Mouse (Mus musculus): ENCODE measurements around the gene March7. TPM values are rescaled to one million over a fixed set of nuclear protein-coding genes. Genes with fewer than 3 reads are reported as not detected.

Gene March7
- polyA plus RNA-seq, 1 experiment = 124 TPM

DNA sequence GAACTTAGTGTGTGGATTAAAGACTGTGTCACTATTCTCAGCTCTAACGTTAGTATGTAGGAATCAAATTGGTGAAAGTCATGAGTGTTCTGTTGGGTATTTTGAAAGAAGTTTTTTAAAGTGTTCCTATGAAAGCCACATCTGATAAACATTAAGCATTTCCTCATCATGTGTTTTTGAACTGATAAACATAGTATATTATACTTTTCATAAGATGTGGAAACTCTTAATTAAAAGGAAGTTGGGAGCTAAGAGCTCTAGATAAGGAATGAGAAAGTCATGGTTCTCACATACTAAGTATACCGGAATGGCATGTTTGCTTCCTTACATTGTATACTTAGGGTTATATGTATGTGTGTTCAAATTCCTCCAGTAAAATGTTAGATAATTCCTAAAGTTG lies 20.7 kb downstream of the March7 start:
- H3K4me1 ChIP-seq (ENCODE audit: control insufficient read depth, insufficient read depth, low read length) = no peaks in the 10 kb centered on the region
- H3K27ac ChIP-seq (ENCODE audit: insufficient read depth, low read length) = no peak overlapping the region
- TF ChIP-seq CTCF (IDR thresholded peaks at IDR 0.05; ENCODE audit: borderline replicate concordance, insufficient read depth, low read length) = no peak
- TF ChIP-seq POLR2A (IDR thresholded peaks at IDR 0.05; ENCODE audit: low read depth, low read length) = no peak
- no peak overlapping the region for H3K4me3 ChIP-seq (ENCODE audit: insufficient read depth, low read length)

DNA sequence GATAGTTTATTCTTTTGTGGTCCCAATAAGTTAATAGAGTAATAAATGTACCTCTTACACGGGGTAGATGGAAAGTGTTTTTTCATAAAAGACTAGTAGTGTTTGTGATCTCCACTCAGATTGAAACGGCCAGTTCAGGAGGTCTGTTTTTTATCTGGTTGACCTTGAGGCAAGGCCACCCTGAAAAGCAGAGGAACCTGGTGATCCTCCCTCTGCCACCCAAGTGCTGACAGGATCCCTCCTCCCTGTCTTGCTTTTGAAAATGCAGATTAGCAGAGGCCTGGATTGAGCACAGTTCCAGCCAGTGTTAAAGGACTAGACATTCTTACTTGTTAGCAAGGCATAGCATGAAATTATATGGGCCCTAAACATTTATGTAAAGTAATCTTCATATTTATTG lies 23.5 kb downstream of the March7 start:
- TF ChIP-seq POLR2A (IDR thresholded peaks at IDR 0.05; ENCODE audit: low read depth, low read length) (no peak), CTCF (IDR thresholded peaks at IDR 0.05; ENCODE audit: borderline replicate concordance, insufficient read depth, low read length) (no peak)
- Histone ChIP-seq H3K4me3 (ENCODE audit: insufficient read depth, low read length) (no peak overlapping the region), H3K27ac (ENCODE audit: insufficient read depth, low read length) (no peak overlapping the region), H3K4me1 (ENCODE audit: control insufficient read depth, insufficient read depth, low read length) (no peaks in the 10 kb centered on the region)

DNA sequence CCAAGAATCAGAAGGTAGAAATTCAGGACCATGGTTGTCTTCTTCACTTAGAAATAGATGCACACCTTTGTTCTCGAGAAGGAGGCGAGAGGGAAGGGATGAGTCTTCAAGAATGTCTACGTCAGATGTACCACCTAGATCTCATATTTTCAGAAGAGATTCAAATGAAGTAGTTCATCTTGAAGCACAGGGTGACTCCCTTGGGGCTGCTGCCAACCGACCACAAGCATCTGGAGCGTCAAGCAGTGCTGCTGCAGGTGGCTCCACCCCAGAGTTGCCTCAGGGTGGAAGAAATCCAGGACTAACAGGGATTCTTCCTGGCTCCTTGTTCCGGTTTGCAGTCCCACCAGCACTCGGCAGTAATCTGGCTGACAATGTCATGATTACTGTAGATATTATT lies 24.8 kb downstream of the March7 start:
- H3K4me3 ChIP-seq (ENCODE audit: insufficient read depth, low read length) = no peak overlapping the region
- no peaks in the 10 kb centered on the region for H3K4me1 ChIP-seq (ENCODE audit: control insufficient read depth, insufficient read depth, low read length)
- TF ChIP-seq CTCF (IDR thresholded peaks at IDR 0.05; ENCODE audit: borderline replicate concordance, insufficient read depth, low read length) = no peak
- no peak for TF ChIP-seq POLR2A (IDR thresholded peaks at IDR 0.05; ENCODE audit: low read depth, low read length)
- no peak overlapping the region for H3K27ac ChIP-seq (ENCODE audit: insufficient read depth, low read length)

DNA sequence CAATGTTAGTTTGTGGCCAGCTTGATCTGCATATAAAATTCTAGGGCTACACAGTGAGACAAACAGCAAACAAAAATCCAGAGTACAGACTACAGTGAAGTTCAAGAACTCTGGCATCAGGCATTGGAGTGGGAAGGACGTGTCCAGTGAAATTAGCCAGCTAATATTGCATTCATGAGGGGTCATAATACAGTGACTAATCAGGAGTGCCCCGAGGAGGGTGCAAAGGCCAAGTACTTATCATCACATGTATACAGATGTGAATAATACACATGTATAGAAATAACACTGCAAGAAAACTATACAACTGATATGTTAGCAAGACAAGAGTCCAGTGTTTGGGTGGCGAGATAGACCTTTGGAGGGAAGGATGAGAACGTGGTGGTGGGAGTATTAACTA lies 43.1 kb downstream of the March7 start:
- Histone ChIP-seq H3K4me3 (ENCODE audit: insufficient read depth, low read length) (no peak overlapping the region), H3K4me1 (ENCODE audit: control insufficient read depth, insufficient read depth, low read length) (no peaks in the 10 kb centered on the region), H3K27ac (ENCODE audit: insufficient read depth, low read length) (no peak overlapping the region)
- TF ChIP-seq POLR2A (IDR thresholded peaks at IDR 0.05; ENCODE audit: low read depth, low read length) = no peak
- no peak for TF ChIP-seq CTCF (IDR thresholded peaks at IDR 0.05; ENCODE audit: borderline replicate concordance, insufficient read depth, low read length)

DNA sequence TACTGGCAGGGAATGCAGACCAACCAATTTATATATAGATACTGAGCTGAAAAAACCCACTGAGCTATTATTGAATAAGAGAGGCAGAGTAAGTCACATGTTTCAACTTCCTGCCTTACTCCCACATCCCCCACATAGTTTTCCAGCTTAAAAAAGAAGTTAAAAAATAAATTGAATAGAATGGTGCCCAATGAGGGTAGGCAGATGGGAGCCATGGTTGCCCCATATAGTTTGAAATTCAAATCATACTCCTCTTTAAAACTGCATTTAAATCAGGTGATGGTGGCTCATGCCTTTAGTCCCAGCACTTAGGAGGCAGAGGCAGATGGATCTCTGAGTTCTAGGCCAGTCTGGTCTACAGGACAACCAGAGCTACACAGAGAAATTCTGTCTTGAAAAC lies 43.8 kb downstream of the March7 start:
- TF ChIP-seq CTCF (IDR thresholded peaks at IDR 0.05; ENCODE audit: borderline replicate concordance, insufficient read depth, low read length) (no peak), POLR2A (IDR thresholded peaks at IDR 0.05; ENCODE audit: low read depth, low read length) (no peak)
- H3K4me3 ChIP-seq (ENCODE audit: insufficient read depth, low read length) = no peak overlapping the region
- H3K4me1 ChIP-seq (ENCODE audit: control insufficient read depth, insufficient read depth, low read length) = no peaks in the 10 kb centered on the region
- H3K27ac ChIP-seq (ENCODE audit: insufficient read depth, low read length) = no peak overlapping the region

DNA sequence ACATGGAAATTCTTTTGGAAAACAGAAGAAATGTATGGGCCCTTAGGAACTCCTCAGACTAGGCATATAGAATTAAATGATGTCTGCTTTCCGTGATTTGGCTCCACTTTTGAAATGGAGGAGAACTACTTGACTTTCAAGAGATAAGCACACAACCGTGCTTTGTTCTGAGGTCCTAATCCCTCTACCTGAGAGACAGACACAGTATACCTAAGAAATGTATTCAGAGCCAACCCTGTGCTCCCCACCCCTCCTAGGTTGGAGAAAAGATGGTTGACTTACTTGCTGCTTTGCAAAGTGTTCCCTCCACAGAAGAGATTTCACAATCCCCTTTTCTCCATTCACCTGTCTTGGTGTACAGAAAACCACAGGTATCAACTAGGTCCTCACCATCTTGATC lies 47.1 kb downstream of the March7 start:
- H3K4me1 ChIP-seq (ENCODE audit: control insufficient read depth, insufficient read depth, low read length) = no peaks in the 10 kb centered on the region
- TF ChIP-seq POLR2A (IDR thresholded peaks at IDR 0.05; ENCODE audit: low read depth, low read length) (no peak), CTCF (IDR thresholded peaks at IDR 0.05; ENCODE audit: borderline replicate concordance, insufficient read depth, low read length) (no peak)
- H3K4me3 ChIP-seq (ENCODE audit: insufficient read depth, low read length) = no peak overlapping the region
- no peak overlapping the region for H3K27ac ChIP-seq (ENCODE audit: insufficient read depth, low read length)

DNA sequence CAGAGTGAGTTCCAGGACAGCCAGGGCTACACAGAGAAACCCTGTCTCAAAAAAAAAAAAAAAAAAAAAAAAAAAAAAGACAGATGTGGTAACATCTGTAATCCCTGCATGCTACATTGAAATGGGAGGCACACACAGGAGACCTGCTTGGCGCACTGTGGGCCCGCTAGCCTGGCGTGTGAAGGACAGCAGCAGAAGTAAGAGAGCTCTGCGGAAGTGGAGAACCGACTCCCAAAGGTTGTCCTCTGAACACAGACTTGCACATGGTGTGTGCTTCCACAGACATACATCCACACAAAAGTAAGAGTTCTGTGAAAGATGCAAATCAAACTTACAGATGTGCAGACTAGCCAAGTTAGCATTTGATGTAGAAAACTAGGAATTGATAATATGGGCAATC lies 49.5 kb downstream of the March7 start:
- H3K4me3 ChIP-seq (ENCODE audit: insufficient read depth, low read length) = no peak overlapping the region
- no peak overlapping the region for H3K27ac ChIP-seq (ENCODE audit: insufficient read depth, low read length)
- H3K4me1 ChIP-seq (ENCODE audit: control insufficient read depth, insufficient read depth, low read length) = no peaks in the 10 kb centered on the region
- TF ChIP-seq CTCF (IDR thresholded peaks at IDR 0.05; ENCODE audit: borderline replicate concordance, insufficient read depth, low read length) = no peak
- TF ChIP-seq POLR2A (IDR thresholded peaks at IDR 0.05; ENCODE audit: low read depth, low read length) = no peak

DNA sequence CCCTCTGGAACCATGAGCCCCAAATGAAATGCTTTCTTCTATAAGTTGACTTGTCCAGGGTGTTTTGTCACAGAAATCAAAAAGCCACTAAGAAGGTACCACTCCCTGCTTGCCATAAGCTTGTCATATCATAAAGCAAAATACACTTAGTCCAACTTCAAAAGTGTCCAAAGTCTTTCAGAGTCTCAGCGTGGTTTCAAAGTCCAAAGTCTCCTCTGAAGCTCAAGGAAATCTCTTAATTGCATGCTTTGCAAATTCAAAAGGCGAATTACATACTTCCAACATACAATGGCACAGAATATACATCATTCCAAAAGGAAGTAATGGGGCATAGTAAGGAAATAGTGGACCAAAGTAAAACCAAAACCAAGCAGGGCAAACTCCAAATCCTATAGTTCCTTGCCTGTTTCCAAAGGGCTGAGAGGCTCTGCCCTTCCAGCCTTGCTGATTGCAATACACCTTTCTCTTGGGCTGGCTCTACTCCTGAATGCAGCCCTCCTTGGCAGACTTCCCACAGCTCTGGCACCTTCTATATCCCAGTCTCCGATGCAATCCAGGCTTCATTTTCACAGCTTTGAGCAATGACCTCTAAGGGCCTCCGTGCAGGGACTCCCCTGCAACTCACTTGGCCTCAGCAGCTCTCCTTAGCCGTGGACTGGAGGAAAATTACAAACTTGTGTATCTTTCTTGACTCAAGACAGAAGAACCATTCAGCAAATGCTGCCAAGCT lies 51.1 kb downstream of the March7 start:
- Histone ChIP-seq H3K4me3 (ENCODE audit: insufficient read depth, low read length) (no peak overlapping the region), H3K27ac (ENCODE audit: insufficient read depth, low read length) (no peak overlapping the region), H3K4me1 (ENCODE audit: control insufficient read depth, insufficient read depth, low read length) (no peaks in the 10 kb centered on the region)
- no peak for TF ChIP-seq POLR2A (IDR thresholded peaks at IDR 0.05; ENCODE audit: low read depth, low read length)
- TF ChIP-seq CTCF (IDR thresholded peaks at IDR 0.05; ENCODE audit: borderline replicate concordance, insufficient read depth, low read length) = no peak

DNA sequence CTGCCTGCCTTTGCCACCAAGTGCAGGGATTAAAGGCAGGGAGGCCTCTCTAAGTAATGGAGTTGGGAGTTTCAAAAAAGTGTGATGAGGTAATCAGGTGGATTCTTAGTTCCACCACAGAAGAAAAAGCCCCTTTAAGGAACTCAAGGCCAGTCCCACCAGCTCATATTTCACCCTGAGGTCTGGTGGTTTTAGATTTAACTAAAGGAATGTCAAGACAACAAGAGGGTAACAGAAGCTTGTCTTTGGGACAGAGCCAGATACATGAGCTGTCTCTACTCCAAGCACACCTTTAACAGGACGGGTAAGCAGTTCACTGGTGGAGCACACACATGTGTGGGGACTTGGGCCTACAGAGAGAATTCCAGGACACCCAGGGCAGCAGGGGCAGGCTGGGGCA lies 57.9 kb downstream of the March7 start:
- TF ChIP-seq CTCF (IDR thresholded peaks at IDR 0.05; ENCODE audit: borderline replicate concordance, insufficient read depth, low read length) (no peak), POLR2A (IDR thresholded peaks at IDR 0.05; ENCODE audit: low read depth, low read length) (no peak)
- Histone ChIP-seq H3K4me1 (ENCODE audit: control insufficient read depth, insufficient read depth, low read length) (no peaks in the 10 kb centered on the region), H3K27ac (ENCODE audit: insufficient read depth, low read length) (no peak overlapping the region), H3K4me3 (ENCODE audit: insufficient read depth, low read length) (no peak overlapping the region)

DNA sequence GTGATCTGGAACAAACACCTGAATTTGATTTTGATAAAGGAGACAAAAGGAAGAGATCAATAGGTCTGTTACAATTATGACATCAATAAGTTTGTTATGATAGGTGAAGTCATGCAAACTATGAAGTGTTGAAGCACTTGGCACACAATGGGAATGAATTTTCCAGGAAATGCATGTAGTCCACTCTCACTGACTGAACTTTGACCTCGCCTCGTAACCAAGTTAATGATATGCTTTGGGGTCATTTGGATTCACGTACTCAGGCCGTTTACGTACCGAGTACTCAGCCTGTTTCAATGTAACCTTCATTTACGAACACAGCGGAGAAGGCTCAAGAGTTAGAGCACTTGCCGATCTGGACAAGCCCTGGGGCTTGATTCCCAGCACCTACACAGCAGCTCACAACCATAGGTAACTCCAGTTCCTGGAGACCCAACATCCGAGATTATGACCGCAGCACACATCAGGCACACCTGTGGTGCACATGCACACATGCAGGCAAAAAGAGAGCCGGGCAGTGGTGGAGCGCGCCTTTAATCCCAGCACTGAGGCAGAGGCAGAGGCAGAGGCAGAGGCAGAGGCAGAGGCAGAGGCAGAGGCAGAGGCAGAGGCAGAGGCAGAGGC lies 60.3 kb downstream of the March7 start:
- Histone ChIP-seq H3K4me3 (ENCODE audit: insufficient read depth, low read length) (no peak overlapping the region), H3K27ac (ENCODE audit: insufficient read depth, low read length) (no peak overlapping the region), H3K4me1 (ENCODE audit: control insufficient read depth, insufficient read depth, low read length) (no peaks in the 10 kb centered on the region)
- TF ChIP-seq POLR2A (IDR thresholded peaks at IDR 0.05; ENCODE audit: low read depth, low read length) (no peak), CTCF (IDR thresholded peaks at IDR 0.05; ENCODE audit: borderline replicate concordance, insufficient read depth, low read length) (no peak)
